Mouse (Mus musculus): ENCODE measurements at regions not wholly inside any gene's neighbourhood (a gene's known extent, or its start where the extent isn't known, plus 50 kb on each side); places are given as distances from the start of the nearest gene placed in this dataset.

DNA sequence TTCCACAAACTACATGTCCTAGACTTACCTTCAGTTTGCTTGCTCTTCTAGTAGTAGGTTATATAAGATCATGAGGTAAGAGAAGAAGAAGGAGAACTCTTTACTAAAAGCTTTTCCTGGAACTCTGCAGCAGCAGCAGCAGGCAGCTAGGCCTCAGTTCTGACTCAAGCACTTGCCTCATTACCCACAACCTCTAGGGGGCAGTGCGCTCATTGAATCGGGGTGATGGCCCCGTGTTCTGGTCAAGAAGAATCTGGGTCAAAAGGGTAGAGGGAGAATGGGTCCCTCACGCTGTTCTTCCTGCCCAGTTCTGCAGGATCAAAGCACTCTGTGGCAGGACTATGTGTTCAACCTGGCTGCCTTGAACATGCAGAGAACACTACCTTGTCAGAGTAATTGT is 109.9 kb upstream of the Otud4 start:
- 40% methylated on average over 4 of the region's 4 CpGs for whole genome bisulfite sequencing
- Histone ChIP-seq H3K27me3 (ENCODE audit: control insufficient read depth, insufficient read depth, low read length) (no peaks in the 10 kb centered on the region), H3K4me1 (replicated peaks; ENCODE audit: control insufficient read depth, insufficient read depth, low read length) (no peaks in the 10 kb centered on the region), H3K36me3 (ENCODE audit: control insufficient read depth, insufficient read depth, low read length) (no peaks in the 10 kb centered on the region), H3K27ac (ENCODE audit: control insufficient read depth, insufficient read depth, low read length) (no peak overlapping the region), H3K4me3 (ENCODE audit: control insufficient read depth, insufficient read depth, low read length) (no peak overlapping the region)
- peak; percentile 6 for DNase-seq
- TF ChIP-seq CTCF (IDR thresholded peaks at IDR 0.05; ENCODE audit: borderline replicate concordance, control insufficient read depth, extremely low read depth, insufficient read depth, low read length, poor library complexity), result peak; percentile 58; the same call in 1 of the 2 replicates
- no peak for TF ChIP-seq POLR2A (IDR thresholded peaks at IDR 0.05; ENCODE audit: control insufficient read depth, extremely low read depth, insufficient read depth, low read length, poor library complexity)

GRCm38 (mm10) chr8:79522040-79522439 is 117.4 kb upstream of the Otud4 start:
- Histone ChIP-seq H3K4me3 (ENCODE audit: control insufficient read depth, insufficient read depth, low read length) (no peak overlapping the region), H3K27me3 (ENCODE audit: control insufficient read depth, insufficient read depth, low read length) (no peaks in the 10 kb centered on the region), H3K27ac (ENCODE audit: control insufficient read depth, insufficient read depth, low read length) (no peak overlapping the region), H3K4me1 (replicated peaks; ENCODE audit: control insufficient read depth, insufficient read depth, low read length) (no peaks in the 10 kb centered on the region), H3K36me3 (ENCODE audit: control insufficient read depth, insufficient read depth, low read length) (no peaks in the 10 kb centered on the region)
- TF ChIP-seq CTCF (IDR thresholded peaks at IDR 0.05; ENCODE audit: borderline replicate concordance, control insufficient read depth, extremely low read depth, insufficient read depth, low read length, poor library complexity) (no peak), POLR2A (IDR thresholded peaks at IDR 0.05; ENCODE audit: control insufficient read depth, extremely low read depth, insufficient read depth, low read length, poor library complexity) (no peak)
- 69% methylated on average over 1 of the region's 1 CpGs for WGBS
- no peak for DNase-seq

GRCm38 (mm10) chr8:79518966-79519365 is 119.6 kb upstream of the Smad1 start:
- no peaks in the 10 kb centered on the region for H3K27me3 ChIP-seq (ENCODE audit: control insufficient read depth, insufficient read depth, low read length)
- DNase-seq, result no peak
- no peak overlapping the region for H3K4me3 ChIP-seq (ENCODE audit: control insufficient read depth, insufficient read depth, low read length)
- H3K4me1 ChIP-seq (replicated peaks; ENCODE audit: control insufficient read depth, insufficient read depth, low read length), result no peaks in the 10 kb centered on the region
- H3K27ac ChIP-seq (ENCODE audit: control insufficient read depth, insufficient read depth, low read length), result no peak overlapping the region
- no peaks in the 10 kb centered on the region for H3K36me3 ChIP-seq (ENCODE audit: control insufficient read depth, insufficient read depth, low read length)
- TF ChIP-seq CTCF (IDR thresholded peaks at IDR 0.05; ENCODE audit: borderline replicate concordance, control insufficient read depth, extremely low read depth, insufficient read depth, low read length, poor library complexity) (no peak), POLR2A (IDR thresholded peaks at IDR 0.05; ENCODE audit: control insufficient read depth, extremely low read depth, insufficient read depth, low read length, poor library complexity) (no peak)
- WGBS, result 91% methylated on average over 4 of the region's 4 CpGs

- TF ChIP-seq POLR2A (IDR thresholded peaks at IDR 0.05; ENCODE audit: control insufficient read depth, extremely low read depth, insufficient read depth, low read length, poor library complexity), result no peak
- no peak for TF ChIP-seq CTCF (IDR thresholded peaks at IDR 0.05; ENCODE audit: borderline replicate concordance, control insufficient read depth, extremely low read depth, insufficient read depth, low read length, poor library complexity)
- WGBS, result 92% methylated on average over 6 of the region's 6 CpGs
These were observed 116.0 kb upstream of the Smad1 start for GRCm38 (mm10) chr8:79515282-79515783.

GRCm38 (mm10) chr8:79514655-79515278 is 115.4 kb upstream of the Smad1 start:
- no peaks in the 10 kb centered on the region for H3K4me1 ChIP-seq (replicated peaks; ENCODE audit: control insufficient read depth, insufficient read depth, low read length)
- TF ChIP-seq CTCF (IDR thresholded peaks at IDR 0.05; ENCODE audit: borderline replicate concordance, control insufficient read depth, extremely low read depth, insufficient read depth, low read length, poor library complexity), result no peak
- TF ChIP-seq POLR2A (IDR thresholded peaks at IDR 0.05; ENCODE audit: control insufficient read depth, extremely low read depth, insufficient read depth, low read length, poor library complexity), result no peak
- no peak overlapping the region for H3K4me3 ChIP-seq (ENCODE audit: control insufficient read depth, insufficient read depth, low read length)
- H3K27me3 ChIP-seq (ENCODE audit: control insufficient read depth, insufficient read depth, low read length), result no peaks in the 10 kb centered on the region
- H3K36me3 ChIP-seq (ENCODE audit: control insufficient read depth, insufficient read depth, low read length), result no peaks in the 10 kb centered on the region
- no peak overlapping the region for H3K27ac ChIP-seq (ENCODE audit: control insufficient read depth, insufficient read depth, low read length)
- 25% methylated on average over 4 of the region's 4 CpGs for WGBS
- no peak for DNase-seq

More at GRCm38 (mm10) chr8:79515282-79515783, 116.0 kb upstream of the Smad1 start:
- Histone ChIP-seq H3K36me3 (ENCODE audit: control insufficient read depth, insufficient read depth, low read length) (no peaks in the 10 kb centered on the region), H3K4me3 (ENCODE audit: control insufficient read depth, insufficient read depth, low read length) (no peak overlapping the region), H3K27ac (ENCODE audit: control insufficient read depth, insufficient read depth, low read length) (no peak overlapping the region), H3K4me1 (replicated peaks; ENCODE audit: control insufficient read depth, insufficient read depth, low read length) (no peaks in the 10 kb centered on the region), H3K27me3 (ENCODE audit: control insufficient read depth, insufficient read depth, low read length) (no peaks in the 10 kb centered on the region)
- no peak for DNase-seq

- Histone ChIP-seq H3K4me1 (replicated peaks; ENCODE audit: control insufficient read depth, insufficient read depth, low read length) (no peaks in the 10 kb centered on the region), H3K4me3 (ENCODE audit: control insufficient read depth, insufficient read depth, low read length) (no peak overlapping the region), H3K27ac (ENCODE audit: control insufficient read depth, insufficient read depth, low read length) (no peak overlapping the region), H3K36me3 (ENCODE audit: control insufficient read depth, insufficient read depth, low read length) (no peaks in the 10 kb centered on the region), H3K27me3 (ENCODE audit: control insufficient read depth, insufficient read depth, low read length) (no peaks in the 10 kb centered on the region)
- 96% methylated on average over 3 of the region's 3 CpGs for WGBS
- TF ChIP-seq POLR2A (IDR thresholded peaks at IDR 0.05; ENCODE audit: control insufficient read depth, extremely low read depth, insufficient read depth, low read length, poor library complexity), result no peak
- TF ChIP-seq CTCF (IDR thresholded peaks at IDR 0.05; ENCODE audit: borderline replicate concordance, control insufficient read depth, extremely low read depth, insufficient read depth, low read length, poor library complexity), result no peak
- no peak for DNase-seq
These were observed 109.3 kb upstream of the Smad1 start for GRCm38 (mm10) chr8:79508597-79508996.

All from thymus, adult 2 months (tissue).